Mouse (Mus musculus): ENCODE measurements around the gene Plekhh3.

Gene Plekhh3

GRCm38 (mm10) chr11:101170811-101171610 is at the start of gene Plekhh3:
Gene Plekhh3, minus strand, starts transcription at chr11:101171351.
- DNase-seq, result peak; percentile 98

- DNase-seq, result no peak
These were observed 49.7 kb upstream of the Plekhh3 start for GRCm38 (mm10) chr11:101220853-101221252.

- no peak for DNase-seq
These were observed 47.4 kb upstream of the Plekhh3 start for GRCm38 (mm10) chr11:101218436-101219055.

GRCm38 (mm10) chr11:101216936-101217335 is 45.8 kb upstream of the Plekhh3 start:
- no peak for DNase-seq

GRCm38 (mm10) chr11:101211970-101212369 is 40.8 kb upstream of the Plekhh3 start:
- peak; percentile 85 for DNase-seq

GRCm38 (mm10) chr11:101200986-101201385 is 29.8 kb upstream of the Plekhh3 start:
- peak; percentile 70 for DNase-seq

- no peak for DNase-seq
These were observed 28.4 kb upstream of the Plekhh3 start for GRCm38 (mm10) chr11:101199555-101199954.

- no peak for DNase-seq
These were observed 25.0 kb upstream of the Plekhh3 start for GRCm38 (mm10) chr11:101196175-101196574.

- no peak for DNase-seq
These were observed 24.4 kb upstream of the Plekhh3 start for GRCm38 (mm10) chr11:101195571-101195970.

GRCm38 (mm10) chr11:101195101-101195500 is 23.9 kb upstream of the Plekhh3 start:
- no peak for DNase-seq

GRCm38 (mm10) chr11:101194643-101195042 is 23.5 kb upstream of the Plekhh3 start:
- DNase-seq, result no peak

GRCm38 (mm10) chr11:101194137-101194536 is 23.0 kb upstream of the Plekhh3 start:
- DNase-seq, result no peak

GRCm38 (mm10) chr11:101193076-101193475 is 21.9 kb upstream of the Plekhh3 start:
- no peak for DNase-seq

- no peak for DNase-seq
These were observed 21.5 kb upstream of the Plekhh3 start for GRCm38 (mm10) chr11:101192646-101193045.

- DNase-seq, result no peak
These were observed 20.8 kb upstream of the Plekhh3 start for GRCm38 (mm10) chr11:101191919-101192470.

- peak; percentile 45 for DNase-seq
These were observed 20.1 kb upstream of the Plekhh3 start for GRCm38 (mm10) chr11:101190913-101191907.

- no peak for DNase-seq
These were observed 19.2 kb upstream of the Plekhh3 start for GRCm38 (mm10) chr11:101190181-101190912.

- DNase-seq, result peak; percentile 76
These were observed 18.5 kb upstream of the Plekhh3 start for GRCm38 (mm10) chr11:101189495-101190180.

- DNase-seq, result no peak
These were observed 17.1 kb upstream of the Plekhh3 start for GRCm38 (mm10) chr11:101188166-101188805.

GRCm38 (mm10) chr11:101187541-101187940 is 16.4 kb upstream of the Plekhh3 start:
- DNase-seq, result no peak
